Mouse (Mus musculus) CH12.LX (cell line): ENCODE results near the gene Ptov1. TPM values are rescaled to one million over a fixed set of nuclear protein-coding genes. Genes with fewer than 3 reads are reported as not detected.

Source experiments
- DNase-seq: peaks from one replicate; pipeline ENCODE4 v3.0.0-alpha.2; 2013; ENCODE audit errors: extremely low read depth
- H3K27ac ChIP-seq: 2 replicates; pipeline ENCODE4 v1.5.1; 2012; ENCODE audit warnings: low read depth, mild to moderate bottlenecking, control low read depth, moderate library complexity; ENCODE audit not compliant: insufficient read depth
- H3K27me3 ChIP-seq: replicated peaks from 2 replicates; pipeline ENCODE3; 2012; ENCODE audit warnings: inconsistent platforms
- H3K36me3 ChIP-seq, 2 experiments: replicated peaks in 1 of 2; 2 replicates each; pipeline versions ENCODE3 to v1.6.1; 2012; ENCODE audit warnings: inconsistent platforms in 1 of 2, low read length in 1 of 2, mild to moderate bottlenecking in 1 of 2, mixed read lengths in 1 of 2, moderate library complexity in 1 of 2; ENCODE audit not compliant: control insufficient read depth in 1 of 2, insufficient read depth in 1 of 2
- H3K4me1 ChIP-seq, 2 experiments: 2 replicates each; pipeline ENCODE4 v1.6.1; 2012; ENCODE audit warnings: inconsistent platforms in 1 of 2, moderate library complexity in 1 of 2; ENCODE audit not compliant: insufficient read depth in 2 of 2, control insufficient read depth in 1 of 2
- H3K4me2 ChIP-seq: 2 replicates; pipeline ENCODE4 v1.6.1; 2012; ENCODE audit warnings: low read depth, mild to moderate bottlenecking, control low read depth; ENCODE audit not compliant: poor library complexity, insufficient read depth, severe bottlenecking
- H3K4me3 ChIP-seq, 3 experiments: fragments of 150-350 bp in 1 of 3; sonication (generic) in 1 of 3; replicated peaks in 1 of 3; 2 replicates each; pipeline versions ENCODE3 to v1.5.1; 2011 to 2012; ENCODE audit warnings: low read depth in 2 of 3, low read length in 2 of 3, mild to moderate bottlenecking in 2 of 3, moderate library complexity in 2 of 3, control low read depth in 1 of 3, improper control_type of control experiment in 1 of 3, inconsistent platforms in 1 of 3, mixed read lengths in 1 of 3; ENCODE audit not compliant: poor library complexity in 1 of 3
- H3K79me2 ChIP-seq: replicated peaks from 2 replicates; pipeline ENCODE4 v1.6.1; 2012; ENCODE audit warnings: mild to moderate bottlenecking, moderate library complexity; ENCODE audit not compliant: control insufficient read depth, poor library complexity, insufficient read depth, severe bottlenecking; ENCODE audit errors: extremely low read depth
- H3K9ac ChIP-seq: 2 replicates; pipeline ENCODE4 v1.6.1; 2012; ENCODE audit warnings: low read depth, mild to moderate bottlenecking, control low read depth, moderate library complexity; ENCODE audit not compliant: insufficient read depth
- H3K9me3 ChIP-seq: replicated peaks from 2 replicates; pipeline ENCODE3; 2012; ENCODE audit warnings: low read length, inconsistent platforms, mixed read lengths
- CHD2 ChIP-seq: IDR thresholded peaks from 2 replicates; pipeline ENCODE4 v1.6.1; 2011; ENCODE audit warnings: low read length, improper control_type of control experiment
- CTCF ChIP-seq, 2 experiments: IDR thresholded peaks in 1 of 2; conservative IDR thresholded peaks in 1 of 2; 2 replicates each; pipeline ENCODE4 v1.5.1; 2011 to 2012; ENCODE audit warnings: low read depth in 2 of 2, low read length in 2 of 2, improper control_type of control experiment in 1 of 2, inconsistent platforms in 1 of 2, mild to moderate bottlenecking in 1 of 2, moderate library complexity in 1 of 2
- ETS1 ChIP-seq: conservative IDR thresholded peaks from 2 replicates; pipeline ENCODE4 v1.6.1; 2012; ENCODE audit warnings: low read depth, mild to moderate bottlenecking, inconsistent platforms, low read length, improper control_type of control experiment, moderate library complexity
- GABPA ChIP-seq: IDR thresholded peaks from 2 replicates; pipeline ENCODE4 v1.6.1; 2012; ENCODE audit warnings: low read depth, low read length, improper control_type of control experiment, inconsistent platforms; ENCODE audit not compliant: insufficient replicate concordance
- KAT2A ChIP-seq: IDR thresholded peaks from 2 replicates; pipeline ENCODE4 v1.6.1; 2012; ENCODE audit warnings: low read length, improper control_type of control experiment, inconsistent platforms; ENCODE audit not compliant: insufficient replicate concordance
- POLR2AphosphoS2 ChIP-seq: IDR thresholded peaks from 2 replicates; pipeline ENCODE4 v1.6.1; 2011; ENCODE audit warnings: low read depth, low read length, improper control_type of control experiment
- ZKSCAN1 ChIP-seq: IDR thresholded peaks from 2 replicates; pipeline ENCODE4 v1.6.1; 2012; ENCODE audit warnings: low read depth, inconsistent platforms, low read length, improper control_type of control experiment, borderline replicate concordance
- dilution Hi-C: fragments of 300-500 bp; cut with MboI; formaldehyde crosslinking; loops from 2 replicates; pipeline ENCODE4 v1.14.3; 2020; ENCODE audit warnings: low sequenced_read_pairs; ENCODE audit not compliant: extremely low pct_unique_long_range_greater_than_20kb, extremely low pct_ligation_motif_present
- in situ Hi-C: fragments of 300-500 bp; cut with MboI; formaldehyde crosslinking; loops from 3 replicates; pipeline ENCODE4 v1.14.3; 2019; ENCODE audit warnings: low sequenced_read_pairs, low pct_ligation_motif_present, low pct_unique_long_range_greater_than_20kb, mixed read lengths
- polyA plus RNA-seq: library from polyadenylated mRNA; unstranded; fragments of >175 nt; gene quantifications from 2 replicates; pipeline ENCODE4 v1.2.1, GENCODE M21; 2012; ENCODE audit warnings: low read depth; ENCODE audit not compliant: insufficient read length
- total RNA-seq, 2 experiments: library from RNA; depleted of rRNA; stranded (reverse); fragments of 300-350 nt in 1 of 2; fragments of >200 nt in 1 of 2; gene quantifications; 2 replicates each; pipeline ENCODE4 v1.2.3; 2012 to 2014

The Ptov1 gene
- total and polyA plus RNA-seq, 3 experiments = 5.7 to 21.0 (median 16.8) TPM

DNA sequence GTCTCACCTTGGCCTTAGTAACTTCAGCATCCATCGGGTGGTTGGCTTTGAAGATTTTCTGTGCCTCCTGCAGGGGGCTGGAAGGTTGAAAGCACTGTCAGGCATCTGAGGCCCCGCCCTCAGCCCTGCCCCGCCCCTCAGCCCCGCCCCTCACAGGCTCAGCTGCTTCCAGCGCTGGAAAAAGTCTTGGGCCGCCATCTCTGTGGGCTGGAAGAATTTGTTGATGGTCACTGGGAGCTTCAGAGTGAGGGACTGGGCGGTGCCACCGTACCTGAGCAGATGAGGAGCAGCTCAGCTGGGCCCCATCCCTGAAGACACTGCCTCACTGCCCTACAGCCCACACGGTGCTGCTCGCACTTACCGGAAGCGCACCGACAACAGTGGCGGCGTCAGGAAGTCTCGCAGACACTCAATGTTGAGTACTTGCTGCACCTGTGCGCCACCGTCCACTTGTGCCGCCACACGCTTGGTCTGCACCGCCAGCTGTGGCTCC, 31.7 kb upstream of the Ptov1 start:
- Histone ChIP-seq H3K27ac (no peak overlapping the region), H3K4me3 (no peak overlapping the region), H3K79me2 (no peaks in the 10 kb centered on the region), H3K9me3 (no peaks in the 10 kb centered on the region), H3K9ac (no peak overlapping the region), H3K4me1 (peaks cover 9 to 33% of the 10 kb centered on the region in 2 experiments), H3K36me3 (peaks cover 71 to 84% of the 10 kb centered on the region in 2 experiments), H3K4me2 (no peak overlapping the region), H3K27me3 (no peaks in the 10 kb centered on the region)
- peak; percentile 44 for DNase-seq
- dilution Hi-C loops (no loop called here), in situ Hi-C loops (no loop called here)
- no peak for TF ChIP-seq POLR2AphosphoS2

DNA sequence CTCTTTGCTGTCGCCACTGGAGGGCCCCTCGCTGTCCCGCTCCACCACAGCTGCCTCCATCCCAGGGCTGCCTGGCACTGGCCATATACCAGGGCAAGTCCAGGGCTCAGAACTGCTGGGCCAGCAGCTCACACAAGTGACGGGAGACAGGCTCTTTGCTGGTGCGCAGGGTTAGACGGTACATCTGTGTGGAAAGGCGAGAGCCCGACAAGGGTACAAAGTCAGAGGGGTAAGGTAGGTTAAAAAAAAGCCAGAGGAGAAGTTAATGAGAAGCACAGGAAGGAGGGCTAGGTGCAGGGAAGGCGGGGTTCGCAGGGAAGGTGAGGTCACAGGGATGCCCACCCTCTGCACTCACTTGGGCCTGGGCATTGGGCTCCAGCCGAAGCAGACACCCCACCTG, 31.0 kb upstream of the Ptov1 start:
- no peak for DNase-seq
- Histone ChIP-seq H3K27ac (no peak overlapping the region), H3K9me3 (no peaks in the 10 kb centered on the region), H3K9ac (no peak overlapping the region), H3K4me2 (no peak overlapping the region), H3K36me3 (peaks cover 65 to 78% of the 10 kb centered on the region in 2 experiments), H3K4me1 (peaks cover 9 to 33% of the 10 kb centered on the region in 2 experiments), H3K4me3 (no peak overlapping the region), H3K27me3 (no peaks in the 10 kb centered on the region), H3K79me2 (no peaks in the 10 kb centered on the region)
- no peak for TF ChIP-seq CHD2
- no peak for TF ChIP-seq KAT2A
- in situ Hi-C loops = no loop called here
- dilution Hi-C loops = no loop called here

DNA sequence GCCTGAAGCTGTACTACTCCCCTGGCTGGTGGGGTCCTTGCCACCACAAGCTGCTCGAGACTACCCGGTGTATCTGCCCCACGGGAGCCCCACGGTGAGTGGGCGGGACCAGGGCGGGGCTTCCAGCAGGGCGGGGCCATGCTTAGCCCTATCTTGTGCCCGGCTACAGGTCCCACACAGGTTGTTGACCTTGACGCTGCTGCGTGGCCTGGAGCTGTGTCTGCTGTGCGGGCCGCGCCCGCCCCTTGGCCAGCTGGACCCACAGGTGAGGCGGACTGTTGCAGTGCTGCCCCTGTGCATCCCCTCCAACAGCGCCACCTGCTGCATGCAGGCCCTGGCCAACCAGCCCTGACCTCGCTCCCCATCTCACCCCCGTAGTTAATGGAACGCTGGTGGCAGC, 29.0 kb upstream of the Ptov1 start:
- peak; percentile 29 for DNase-seq
- dilution Hi-C loops = no loop called here
- H3K27me3 ChIP-seq = no peaks in the 10 kb centered on the region
- no peak overlapping the region for H3K4me2 ChIP-seq
- no peak overlapping the region for H3K9ac ChIP-seq
- no peak overlapping the region for H3K4me3 ChIP-seq
- peaks cover 46 to 57% of the 10 kb centered on the region in 2 experiments for H3K36me3 ChIP-seq
- peak overlapping the region; percentile 27; the same call in 1 of the 2 replicates for H3K27ac ChIP-seq
- in situ Hi-C loops = no loop called here
- H3K79me2 ChIP-seq = no peaks in the 10 kb centered on the region
- TF ChIP-seq CTCF (conservative IDR thresholded peaks at IDR 0.05 in 1 of 2, IDR thresholded peaks at IDR 0.05 in 1 of 2; ENCODE audit: low read depth in 2 of 2, low read length in 2 of 2) (peak in 1 of 2 experiments; percentile 26; a peak in 1 of 4 replicates), GABPA (no peak), ETS1 (no peak), ZKSCAN1 (no peak)
- H3K9me3 ChIP-seq = no peaks in the 10 kb centered on the region
- peaks cover 9 to 38% of the 10 kb centered on the region in 2 experiments for H3K4me1 ChIP-seq
